Mouse (Mus musculus) limb, embryonic 15.5 days (tissue): ENCODE measurements around the gene Alg12. TPM values are rescaled to one million over a fixed set of nuclear protein-coding genes. Genes with fewer than 3 reads are reported as not detected.
"Not testable (repeated sequence)": the region's sequence is repeated elsewhere in the genome, so short reads cannot be mapped to it uniquely, and the experiment has no call there.

ENCODE experiments used
- ATAC-seq: fragments of 200-750 bp; cut with Nextera tagmentation; 2 replicates; pipeline ENCODE4 v1.8.0; 2017; ENCODE audit warnings: low read depth, moderate TSS enrichment; ENCODE audit not compliant: insufficient number of reproducible peaks, low FRiP score, low TSS enrichment
- H3K27ac ChIP-seq: fragments of 300-500 bp; sonication (generic); 2 replicates; pipeline ENCODE4 v1.5.1; 2015; ENCODE audit warnings: moderate library complexity, mild to moderate bottlenecking, inconsistent platforms
- H3K27me3 ChIP-seq: fragments of 300-500 bp; sonication (generic); 2 replicates; pipeline ENCODE4 v1.6.1; 2015; ENCODE audit warnings: inconsistent platforms
- H3K36me3 ChIP-seq: fragments of 300-500 bp; sonication (generic); 2 replicates; pipeline ENCODE4 v1.6.1; 2015; ENCODE audit warnings: inconsistent platforms
- H3K4me1 ChIP-seq: fragments of 300-500 bp; sonication (generic); 2 replicates; pipeline ENCODE4 v1.6.1; 2015; ENCODE audit warnings: inconsistent platforms
- H3K4me2 ChIP-seq: fragments of 300-500 bp; sonication (generic); 2 replicates; pipeline ENCODE4 v1.6.1; 2015; ENCODE audit warnings: mild to moderate bottlenecking, inconsistent platforms
- H3K4me3 ChIP-seq: fragments of 300-500 bp; sonication (generic); 2 replicates; pipeline ENCODE4 v1.5.1; 2015; ENCODE audit warnings: mild to moderate bottlenecking, inconsistent platforms
- H3K9ac ChIP-seq: fragments of 300-500 bp; sonication (generic); 2 replicates; pipeline ENCODE4 v1.6.1; 2015; ENCODE audit warnings: inconsistent platforms
- H3K9me3 ChIP-seq: fragments of 300-500 bp; sonication (generic); 2 replicates; pipeline ENCODE4 v1.6.1; 2016; ENCODE audit warnings: inconsistent platforms
- WGBS: fragments of 180-500 bp; shearing (Covaris S2); methylation state at CpG from one replicate; pipeline ENCODE4 v1.1.7; 2015; 5-methylcytosine and 5-hydroxymethylcytosine counted together
- polyA plus RNA-seq: library from polyadenylated mRNA; unstranded; fragments of >200 nt; fragmentation: Nextera tagmentation; extraction: Ambion mirVana; gene quantifications from 2 replicates; pipeline ENCODE4 v1.2.1, GENCODE M21; 2015

Alg12 gene
- polyA plus RNA-seq, 1 experiment from 2014 or later: 12.3 TPM

DNA sequence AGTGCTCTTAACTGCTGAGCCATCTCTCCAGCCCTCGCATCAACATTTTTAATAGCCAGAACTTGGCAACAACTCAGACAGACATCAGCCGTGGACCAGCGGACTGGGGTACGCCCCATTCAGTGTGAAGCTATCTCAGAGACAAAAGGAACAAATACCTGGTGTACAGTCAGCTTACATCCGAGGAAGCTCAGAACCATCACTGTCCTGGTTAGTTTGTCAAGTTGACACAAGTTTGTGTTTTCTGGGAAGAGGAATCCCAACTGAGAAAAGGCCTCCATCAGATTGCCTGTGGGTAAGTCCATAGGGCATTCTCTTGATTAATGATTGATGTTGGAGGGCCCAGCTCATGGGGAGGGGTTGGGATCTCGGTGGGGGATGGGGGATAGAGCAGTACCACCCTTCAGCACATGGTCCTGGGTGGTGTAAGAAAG lies 18.2 kb downstream of the Alg12 start:
- Histone ChIP-seq H3K4me2 (no peak overlapping the region), H3K27me3 (no peaks in the 10 kb centered on the region), H3K9ac (no peak overlapping the region), H3K27ac (no peak overlapping the region), H3K4me3 (no peak overlapping the region), H3K9me3 (no peaks in the 10 kb centered on the region), H3K4me1 (no peaks in the 10 kb centered on the region), H3K36me3 (peaks cover 22% of the 10 kb centered on the region)
- no peak for ATAC-seq
- 78% methylated on average over 6 of the region's 6 CpGs for WGBS

DNA sequence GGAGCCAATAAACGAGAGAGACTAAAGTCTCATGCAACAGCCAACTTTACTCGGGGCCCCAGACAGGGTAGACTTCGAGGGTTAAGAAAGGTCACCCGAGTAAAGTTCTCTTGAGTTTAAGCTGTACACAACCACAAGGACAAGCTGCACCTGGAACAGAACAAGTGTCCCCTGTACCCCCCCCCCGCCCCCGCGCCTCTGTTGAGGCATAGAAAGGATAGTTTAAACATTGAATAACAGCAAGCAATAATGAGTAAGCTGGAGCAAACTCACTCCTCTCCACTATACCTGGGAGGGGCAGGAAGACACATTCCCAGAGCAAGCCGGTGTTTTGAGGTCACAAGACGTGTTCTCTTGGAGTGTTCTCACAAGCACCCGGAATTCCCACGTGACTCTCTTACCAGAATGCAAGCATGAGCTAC lies 19.2 kb downstream of the Alg12 start:
- no peak overlapping the region for H3K4me2 ChIP-seq
- no peak overlapping the region for H3K9ac ChIP-seq
- WGBS: 83% methylated on average over 11 of the region's 11 CpGs
- H3K9me3 ChIP-seq: no peaks in the 10 kb centered on the region
- peaks cover 13% of the 10 kb centered on the region for H3K36me3 ChIP-seq
- no peak overlapping the region for H3K27ac ChIP-seq
- H3K27me3 ChIP-seq: no peaks in the 10 kb centered on the region
- ATAC-seq: no peak
- no peak overlapping the region for H3K4me3 ChIP-seq
- H3K4me1 ChIP-seq: no peaks in the 10 kb centered on the region

DNA sequence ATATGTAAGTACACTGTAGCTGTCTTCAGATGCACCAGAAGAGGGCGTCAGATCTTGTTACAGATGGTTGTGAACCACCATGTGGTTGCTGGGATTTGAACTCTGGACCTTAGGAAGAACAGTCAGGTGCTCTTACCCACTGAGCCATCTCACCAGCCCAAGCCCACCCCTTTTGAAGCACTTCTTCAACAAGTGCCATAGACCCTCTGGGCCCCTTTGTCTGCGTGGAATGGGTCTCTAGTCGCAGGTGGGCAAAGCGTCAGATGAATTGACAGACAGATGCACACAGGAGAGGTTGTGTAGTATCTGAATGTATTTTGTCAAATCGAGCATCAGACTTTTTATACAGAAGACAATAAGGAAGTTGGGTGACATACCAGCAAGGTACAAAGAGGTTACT lies 24.4 kb downstream of the Alg12 start:
- H3K4me3 ChIP-seq, H3K9ac ChIP-seq, H3K36me3 ChIP-seq, H3K9me3 ChIP-seq, H3K4me1 ChIP-seq, H3K27me3 ChIP-seq, H3K4me2 ChIP-seq, H3K27ac ChIP-seq, ATAC-seq: not testable (repeated sequence)
- WGBS: 92% methylated on average over 5 of the region's 5 CpGs

DNA sequence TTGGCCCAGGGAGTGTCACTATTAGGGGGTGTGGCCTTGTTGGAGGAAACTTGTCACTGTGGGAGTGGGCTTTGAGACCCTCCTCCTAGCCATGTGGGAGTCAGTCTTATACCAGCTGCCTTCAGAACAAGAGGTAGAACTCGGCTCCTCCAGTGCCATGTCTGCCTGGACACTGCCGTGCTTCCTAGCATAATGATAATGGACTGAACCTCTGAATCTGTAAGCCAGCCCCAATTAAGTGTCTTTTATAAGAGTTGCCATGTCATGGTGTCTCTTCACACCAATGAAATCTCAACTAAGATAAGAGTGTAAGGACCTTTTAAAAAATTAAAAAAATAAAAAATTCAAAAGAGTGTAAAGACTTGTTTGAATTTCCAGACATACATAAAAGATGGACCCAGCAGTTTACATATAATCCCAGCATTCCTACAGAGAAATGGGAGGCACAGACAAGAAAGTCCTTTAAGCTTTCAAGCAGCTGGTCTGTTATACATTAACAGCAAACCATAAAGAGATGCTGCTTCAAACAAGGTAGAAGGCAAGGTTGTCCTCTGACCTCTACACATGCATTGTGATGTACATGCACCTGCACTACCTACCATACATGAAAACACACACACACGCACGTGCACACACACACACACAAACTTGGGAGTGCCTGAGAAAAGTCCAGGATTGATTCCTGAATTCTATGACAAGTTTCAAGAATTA lies 26.8 kb downstream of the Alg12 start:
- H3K4me3 ChIP-seq: no peak overlapping the region
- ATAC-seq: no peak
- 77% methylated on average over 4 of the region's 4 CpGs for WGBS
- no peaks in the 10 kb centered on the region for H3K4me1 ChIP-seq
- H3K36me3 ChIP-seq: no peaks in the 10 kb centered on the region
- H3K9me3 ChIP-seq: no peaks in the 10 kb centered on the region
- H3K9ac ChIP-seq: no peak overlapping the region
- no peak overlapping the region for H3K27ac ChIP-seq
- no peaks in the 10 kb centered on the region for H3K27me3 ChIP-seq
- H3K4me2 ChIP-seq: no peak overlapping the region

DNA sequence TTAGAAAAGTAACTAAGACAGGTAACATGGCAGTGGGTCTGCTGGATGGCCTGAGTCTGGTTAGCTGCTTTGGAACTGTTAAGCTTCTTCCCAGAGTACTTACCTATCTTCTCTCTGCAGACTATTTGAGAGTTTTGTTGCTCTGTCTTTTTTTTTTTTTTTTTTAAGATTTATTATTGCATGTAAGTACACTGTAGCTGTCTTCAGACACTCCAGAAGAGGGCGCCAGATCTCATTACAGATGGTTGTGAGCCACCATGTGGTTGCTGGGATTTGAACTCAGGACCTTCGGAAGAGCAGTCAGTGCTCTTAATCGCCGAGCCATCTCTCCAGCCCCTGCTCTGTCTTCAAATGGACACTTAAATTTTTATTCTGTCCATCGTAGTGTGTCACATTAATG lies 44.5 kb downstream of the Alg12 start:
- not testable (repeated sequence) for H3K4me3 ChIP-seq, H3K9ac ChIP-seq, H3K4me2 ChIP-seq, ATAC-seq, H3K27ac ChIP-seq, H3K4me1 ChIP-seq, H3K9me3 ChIP-seq, H3K27me3 ChIP-seq
- H3K36me3 ChIP-seq: peaks cover 19% of the 10 kb centered on the region
- WGBS: 87% methylated on average over 5 of the region's 5 CpGs

DNA sequence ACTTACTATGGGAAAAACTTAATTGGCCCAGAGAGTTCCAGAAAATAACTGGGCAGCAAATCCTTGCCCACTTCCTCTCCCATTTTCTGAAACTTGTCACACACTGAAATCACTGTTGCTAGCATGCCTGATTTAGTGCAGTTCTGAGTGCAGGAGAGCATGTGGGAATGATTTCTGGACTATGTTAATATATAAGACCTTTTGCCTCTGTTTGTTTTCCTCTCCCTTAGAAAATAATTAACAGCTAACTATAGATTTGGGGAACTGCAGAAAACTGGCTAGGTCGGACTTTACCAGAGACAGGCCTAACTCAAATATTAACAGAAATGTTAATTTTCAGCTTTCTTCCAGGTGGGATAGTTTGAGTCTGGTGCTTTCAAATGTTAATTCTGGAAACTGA lies 50.6 kb downstream of the Alg12 start:
- no peak overlapping the region for H3K4me3 ChIP-seq
- 76% methylated on average over 1 of the region's 1 CpGs for WGBS
- no peaks in the 10 kb centered on the region for H3K9me3 ChIP-seq
- no peak overlapping the region for H3K4me2 ChIP-seq
- no peaks in the 10 kb centered on the region for H3K4me1 ChIP-seq
- no peak overlapping the region for H3K9ac ChIP-seq
- ATAC-seq: no peak
- no peaks in the 10 kb centered on the region for H3K27me3 ChIP-seq
- H3K36me3 ChIP-seq: peaks cover 23% of the 10 kb centered on the region
- no peak overlapping the region for H3K27ac ChIP-seq

DNA sequence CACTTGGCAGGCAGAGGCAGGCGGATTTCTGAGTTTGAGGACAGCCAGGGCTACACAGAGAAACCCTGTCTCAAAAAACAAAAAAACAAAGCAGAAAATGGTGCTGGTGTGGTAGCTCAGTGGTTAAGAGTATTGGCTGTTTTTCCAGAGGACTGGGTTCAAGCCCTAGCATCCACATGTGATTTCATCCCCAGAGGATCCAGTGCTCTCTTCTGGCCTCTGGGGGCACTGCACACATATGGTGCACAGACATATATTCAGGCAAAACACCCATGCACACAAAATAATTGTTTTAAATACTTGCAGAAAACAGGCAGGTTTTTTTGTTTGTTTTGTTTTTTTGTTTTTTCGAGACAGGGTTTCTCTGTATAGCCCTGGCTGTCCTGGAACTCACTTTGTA lies 53.0 kb downstream of the Alg12 start:
- H3K27me3 ChIP-seq, ATAC-seq, H3K9ac ChIP-seq, H3K9me3 ChIP-seq, H3K27ac ChIP-seq, H3K4me1 ChIP-seq, H3K4me2 ChIP-seq, H3K4me3 ChIP-seq: not testable (repeated sequence)
- WGBS: 96% methylated on average over 2 of the region's 2 CpGs
- peaks cover 34% of the 10 kb centered on the region for H3K36me3 ChIP-seq

DNA sequence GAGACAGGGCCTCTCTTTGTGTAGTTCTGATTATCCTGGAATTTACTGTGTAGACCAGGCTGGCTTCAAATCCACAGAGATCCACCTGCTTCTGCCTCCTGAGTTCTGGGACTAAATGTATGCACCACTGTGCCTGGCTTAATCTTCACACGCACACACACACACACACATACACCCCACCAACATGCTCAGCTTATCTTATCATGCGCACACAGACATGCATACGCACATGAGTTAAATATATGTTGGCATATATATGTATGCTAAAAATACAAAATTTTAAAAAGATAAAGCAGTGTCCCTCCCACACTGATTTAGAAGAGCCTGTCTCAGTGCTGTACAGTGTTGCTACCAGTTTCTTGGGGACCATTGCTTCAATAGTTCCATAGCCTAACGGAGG lies 57.6 kb downstream of the Alg12 start:
- no peaks in the 10 kb centered on the region for H3K27me3 ChIP-seq
- no peak for ATAC-seq
- no peak overlapping the region for H3K4me2 ChIP-seq
- H3K27ac ChIP-seq: no peak overlapping the region
- H3K36me3 ChIP-seq: peaks cover 52% of the 10 kb centered on the region
- no peak overlapping the region for H3K4me3 ChIP-seq
- H3K4me1 ChIP-seq: no peaks in the 10 kb centered on the region
- H3K9ac ChIP-seq: no peak overlapping the region
- no peaks in the 10 kb centered on the region for H3K9me3 ChIP-seq
- 96% methylated on average over 4 of the region's 4 CpGs for WGBS

DNA sequence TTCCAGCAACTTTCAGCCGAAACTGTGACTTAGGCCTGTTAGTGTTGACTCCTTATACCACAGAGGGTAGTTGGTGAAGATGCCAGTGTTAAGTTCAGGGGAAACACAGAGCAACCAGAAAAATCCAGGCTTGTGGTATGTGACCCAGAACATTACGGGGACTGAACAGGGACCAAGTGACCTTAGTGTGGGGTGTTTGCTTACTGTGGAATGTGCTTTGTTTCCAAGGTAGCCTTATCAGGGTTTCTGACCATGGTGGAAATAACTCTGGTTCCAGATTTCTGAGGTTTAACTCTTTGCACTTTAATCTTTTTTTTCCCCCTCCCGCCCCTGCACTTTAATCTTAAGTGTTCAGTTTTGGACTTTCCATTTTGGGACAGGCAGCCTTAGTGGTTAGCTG lies 61.1 kb downstream of the Alg12 start:
- Histone ChIP-seq H3K4me3 (no peak overlapping the region), H3K36me3 (peaks cover 48% of the 10 kb centered on the region), H3K4me1 (peaks cover 2% of the 10 kb centered on the region; the same call in 1 of the 2 replicates), H3K27ac (no peak overlapping the region), H3K9me3 (no peaks in the 10 kb centered on the region), H3K9ac (no peak overlapping the region), H3K27me3 (no peaks in the 10 kb centered on the region), H3K4me2 (no peak overlapping the region)
- 93% methylated on average over 3 of the region's 3 CpGs for WGBS
- no peak for ATAC-seq

DNA sequence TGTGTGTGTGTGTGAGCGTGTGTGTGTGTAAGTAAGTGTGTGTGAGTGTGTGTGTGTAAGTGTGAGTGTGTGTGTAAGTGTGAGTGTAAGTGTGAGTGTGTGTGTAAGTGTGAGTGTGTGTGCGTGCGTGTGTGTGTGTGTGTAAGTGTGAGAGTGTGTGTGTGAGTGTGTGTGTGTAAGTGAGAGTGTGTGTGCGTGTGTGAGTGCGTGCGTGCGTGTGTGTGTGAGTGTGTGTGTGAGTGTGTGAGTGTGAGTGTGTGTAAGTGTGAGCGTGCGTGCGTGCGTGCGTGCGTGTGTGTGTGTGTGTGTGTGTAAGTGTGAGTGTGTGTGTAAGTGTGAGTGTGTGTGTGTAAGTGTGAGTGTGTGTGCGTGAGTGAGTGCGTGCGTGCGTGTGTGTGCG lies 63.4 kb downstream of the Alg12 start:
- Histone ChIP-seq H3K4me1 (peaks cover 7% of the 10 kb centered on the region; the same call in 1 of the 2 replicates), H3K27ac (no peak overlapping the region), H3K4me3 (no peak overlapping the region), H3K9me3 (no peaks in the 10 kb centered on the region), H3K9ac (no peak overlapping the region), H3K4me2 (no peak overlapping the region), H3K27me3 (no peaks in the 10 kb centered on the region), H3K36me3 (peaks cover 31% of the 10 kb centered on the region)
- 96% methylated on average over 18 of the region's 18 CpGs for WGBS
- no peak for ATAC-seq

Other genes starting within 250 kb of the Alg12 start
- not detected in 2 replicates for gene Zdhhc25, start 219.0 kb downstream of the Alg12 start, polyA plus RNA-seq
- gene Brd1, start 85.1 kb downstream of the Alg12 start, polyA plus RNA-seq: 18.6 and 21.7 TPM in 2 replicates
- gene Zbed4, start 67.7 kb downstream of the Alg12 start, polyA plus RNA-seq: 11.4 and 12.2 TPM in 2 replicates
- gene Creld2, start 328 bp upstream of the Alg12 start, polyA plus RNA-seq: 94.5 and 99.0 TPM in 2 replicates
- 52.9 and 61.4 TPM in 2 replicates for gene Pim3, start 42.9 kb upstream of the Alg12 start, polyA plus RNA-seq
- not detected in 2 replicates for gene Ttll8, start 135.1 kb upstream of the Alg12 start, polyA plus RNA-seq
- gene Mlc1, start 159.7 kb upstream of the Alg12 start, polyA plus RNA-seq: 0.40 TPM in 2 replicates
- 0.08 and 0.63 TPM in 2 replicates for gene Mov10l1, start 163.6 kb upstream of the Alg12 start, polyA plus RNA-seq
- gene Panx2, start 240.4 kb upstream of the Alg12 start, polyA plus RNA-seq: 0.31 and 0.34 TPM in 2 replicates